Mouse (Mus musculus) embryonic facial prominence, embryonic 10.5 days (tissue): ENCODE measurements around the gene Ncf1. TPM values are rescaled to one million over a fixed set of nuclear protein-coding genes. Genes with fewer than 3 reads are reported as not detected.

Source experiments
- DNase-seq: peaks from one replicate; pipeline ENCODE4 v3.0.0-alpha.2; 2017; ENCODE audit warnings: low spot score
- H3K27ac ChIP-seq: fragments of 300-500 bp; sonication (generic); replicated peaks from 2 replicates; pipeline ENCODE4 v1.5.1; 2016; ENCODE audit warnings: mild to moderate bottlenecking
- H3K27me3 ChIP-seq: fragments of 300-500 bp; sonication (generic); replicated peaks from 2 replicates; pipeline ENCODE4 v1.6.1; 2016; ENCODE audit warnings: low read depth, mild to moderate bottlenecking; ENCODE audit not compliant: poor library complexity, severe bottlenecking
- H3K36me3 ChIP-seq: fragments of 300-500 bp; sonication (generic); replicated peaks from 2 replicates; pipeline ENCODE4 v1.6.1; 2016; ENCODE audit warnings: mild to moderate bottlenecking, moderate library complexity
- H3K4me1 ChIP-seq: fragments of 300-500 bp; sonication (generic); 2 replicates; pipeline ENCODE4 v1.6.1; 2016
- H3K4me3 ChIP-seq: fragments of 300-500 bp; sonication (generic); 2 replicates; pipeline ENCODE4 v1.5.1; 2016; ENCODE audit warnings: mild to moderate bottlenecking, moderate library complexity
- H3K9me3 ChIP-seq: fragments of 300-500 bp; sonication (generic); 2 replicates; pipeline ENCODE4 v1.6.1; 2016; ENCODE audit warnings: mild to moderate bottlenecking
- WGBS: fragments of 180-500 bp; shearing (Covaris S2); methylation state at CpG from one replicate; pipeline ENCODE4 v1.1.7; 2016; 5-methylcytosine and 5-hydroxymethylcytosine counted together
- polyA plus RNA-seq: library from polyadenylated mRNA; unstranded; fragments of >200 nt; fragmentation: Nextera tagmentation; extraction: Ambion mirVana; gene quantifications from 2 replicates; pipeline ENCODE4 v1.2.1, GENCODE M21; 2016

Ncf1 gene
- polyA plus RNA-seq, 1 experiment from 2014 or later = 1.8 TPM

GRCm38 (mm10) chr5:134183880-134184808, 45.3 kb downstream of the Ncf1 start, which contains the start of gene Gtf2ird2:
Gene Gtf2ird2, plus strand, starts transcription at chr5:134184019.
- H3K27ac ChIP-seq = peak within 1 kb of the TSS; percentile 99
- peak within 1 kb of the TSS; percentile 85 for H3K4me3 ChIP-seq
- H3K4me1 ChIP-seq = peaks cover 26% of the 10 kb centered on the region
- peak; percentile 99 for DNase-seq
- WGBS = under 1% methylated on average over 92 of the region's 92 CpGs
- no peaks in the 10 kb centered on the region for H3K27me3 ChIP-seq
- no peaks in the 10 kb centered on the region for H3K9me3 ChIP-seq
- no peaks in the 10 kb centered on the region for H3K36me3 ChIP-seq

DNA sequence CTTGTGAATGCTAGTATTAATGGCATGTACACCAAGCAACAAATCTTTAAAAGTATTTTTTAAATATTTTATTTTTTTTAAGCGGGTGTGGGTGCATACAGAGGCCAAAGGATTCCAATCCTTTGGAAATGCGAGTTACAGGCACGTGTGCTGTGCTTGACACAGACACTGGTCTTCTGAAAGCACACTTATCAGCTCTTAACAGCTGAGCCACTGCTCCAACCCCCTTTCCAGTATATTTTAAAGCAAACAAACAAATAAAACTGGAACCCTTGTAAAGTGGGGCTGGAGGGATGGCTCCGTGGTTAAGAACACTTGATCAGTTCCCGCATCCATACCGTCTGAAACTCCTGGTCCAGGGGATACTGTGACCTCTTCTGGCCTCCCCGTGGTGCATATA, 46.3 kb downstream of the Ncf1 start:
- H3K4me3 ChIP-seq = peak overlapping the region; percentile 85
- DNase-seq = no peak
- no peaks in the 10 kb centered on the region for H3K9me3 ChIP-seq
- WGBS = 58% methylated on average over 7 of the region's 7 CpGs
- no peaks in the 10 kb centered on the region for H3K36me3 ChIP-seq
- no peaks in the 10 kb centered on the region for H3K27me3 ChIP-seq
- H3K4me1 ChIP-seq = peaks cover 26% of the 10 kb centered on the region
- peak overlapping the region; percentile 99 for H3K27ac ChIP-seq

GRCm38 (mm10) chr5:134182735-134183134, 46.7 kb downstream of the Ncf1 start:
- Histone ChIP-seq H3K4me1 (peaks cover 26% of the 10 kb centered on the region), H3K27ac (peak overlapping the region; percentile 99; the same call in 1 of the 2 replicates)

GRCm38 (mm10) chr5:134182172-134182571, 47.3 kb downstream of the Ncf1 start:
- no peak overlapping the region for H3K27ac ChIP-seq
- WGBS = 69% methylated on average over 3 of the region's 3 CpGs
- H3K36me3 ChIP-seq = no peaks in the 10 kb centered on the region
- peak overlapping the region; percentile 21; the same call in 1 of the 2 replicates for H3K4me3 ChIP-seq
- no peaks in the 10 kb centered on the region for H3K9me3 ChIP-seq
- H3K27me3 ChIP-seq = no peaks in the 10 kb centered on the region
- peaks cover 26% of the 10 kb centered on the region for H3K4me1 ChIP-seq
- no peak for DNase-seq

More at GRCm38 (mm10) chr5:134182735-134183134, 46.7 kb downstream of the Ncf1 start:
- no peaks in the 10 kb centered on the region for H3K27me3 ChIP-seq
- H3K9me3 ChIP-seq = no peaks in the 10 kb centered on the region
- WGBS = 81% methylated on average over 4 of the region's 4 CpGs
- no peaks in the 10 kb centered on the region for H3K36me3 ChIP-seq
- no peak for DNase-seq
- H3K4me3 ChIP-seq = peak overlapping the region; percentile 85

- peak; percentile 80 for DNase-seq
- Histone ChIP-seq H3K4me1 (peaks cover 37% of the 10 kb centered on the region), H3K27me3 (no peaks in the 10 kb centered on the region), H3K9me3 (no peaks in the 10 kb centered on the region), H3K4me3 (no peak overlapping the region), H3K36me3 (no peaks in the 10 kb centered on the region), H3K27ac (no peak overlapping the region)
- WGBS = 32% methylated on average over 7 of the region's 7 CpGs
Observed at GRCm38 (mm10) chr5:134179871-134180270, 49.6 kb downstream of the Ncf1 start.

DNA sequence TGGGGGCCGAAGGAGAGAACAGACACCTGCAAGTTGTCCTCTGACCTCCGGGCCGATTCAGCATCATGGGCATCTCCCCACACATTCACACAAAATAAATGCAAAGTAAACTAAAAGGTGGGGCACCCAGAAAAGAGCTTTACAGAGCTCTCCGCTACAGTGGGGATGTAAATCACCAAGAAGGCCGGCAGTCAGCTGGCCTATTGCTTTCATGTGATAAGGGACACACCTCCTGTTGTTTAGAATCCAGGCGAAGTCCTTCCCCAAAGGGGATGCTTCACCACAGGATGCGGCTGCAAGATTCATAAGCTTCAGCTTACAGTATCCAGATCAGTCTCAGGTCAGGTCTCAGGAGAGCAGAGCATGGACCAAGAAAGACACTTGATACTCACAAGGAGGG, 50.9 kb downstream of the Ncf1 start:
- WGBS = 84% methylated on average over 7 of the region's 7 CpGs
- H3K9me3 ChIP-seq = no peaks in the 10 kb centered on the region
- peaks cover 36% of the 10 kb centered on the region for H3K4me1 ChIP-seq
- peaks cover 7% of the 10 kb centered on the region for H3K36me3 ChIP-seq
- DNase-seq = no peak
- H3K27ac ChIP-seq = no peak overlapping the region
- H3K4me3 ChIP-seq = no peak overlapping the region
- no peaks in the 10 kb centered on the region for H3K27me3 ChIP-seq

- H3K9me3 ChIP-seq = no peaks in the 10 kb centered on the region
- no peaks in the 10 kb centered on the region for H3K27me3 ChIP-seq
- H3K27ac ChIP-seq = peak within 1 kb of the TSS; percentile 92
- H3K4me3 ChIP-seq = peak within 1 kb of the TSS; percentile 93
- H3K4me1 ChIP-seq = peaks cover 15% of the 10 kb centered on the region
- DNase-seq = peak; percentile 88
- WGBS = under 1% methylated on average over 72 of the region's 72 CpGs
- H3K36me3 ChIP-seq = peaks cover 22% of the 10 kb centered on the region
Observed at GRCm38 (mm10) chr5:134176169-134176881, 53.1 kb downstream of the Ncf1 start, which contains the start of gene Rcc1l. Gene Rcc1l, minus strand, starts transcription at chr5:134176774.

GRCm38 (mm10) chr5:134175696-134176095, 53.7 kb downstream of the Ncf1 start:
- Histone ChIP-seq H3K36me3 (peaks cover 29% of the 10 kb centered on the region), H3K27me3 (no peaks in the 10 kb centered on the region), H3K4me1 (peaks cover 15% of the 10 kb centered on the region), H3K27ac (peak overlapping the region; percentile 92), H3K9me3 (no peaks in the 10 kb centered on the region), H3K4me3 (peak overlapping the region; percentile 93)
- peak; percentile 49 for DNase-seq
- WGBS = 6% methylated on average over 10 of the region's 10 CpGs

- H3K9me3 ChIP-seq = no peaks in the 10 kb centered on the region
- no peak overlapping the region for H3K27ac ChIP-seq
- no peak overlapping the region for H3K4me3 ChIP-seq
- WGBS = 37% methylated on average over 4 of the region's 4 CpGs
- peak; percentile 56 for DNase-seq
- H3K4me1 ChIP-seq = peaks cover 15% of the 10 kb centered on the region
- H3K27me3 ChIP-seq = no peaks in the 10 kb centered on the region
- H3K36me3 ChIP-seq = peaks cover 50% of the 10 kb centered on the region
Observed at GRCm38 (mm10) chr5:134173206-134173605, 56.2 kb downstream of the Ncf1 start.

DNA sequence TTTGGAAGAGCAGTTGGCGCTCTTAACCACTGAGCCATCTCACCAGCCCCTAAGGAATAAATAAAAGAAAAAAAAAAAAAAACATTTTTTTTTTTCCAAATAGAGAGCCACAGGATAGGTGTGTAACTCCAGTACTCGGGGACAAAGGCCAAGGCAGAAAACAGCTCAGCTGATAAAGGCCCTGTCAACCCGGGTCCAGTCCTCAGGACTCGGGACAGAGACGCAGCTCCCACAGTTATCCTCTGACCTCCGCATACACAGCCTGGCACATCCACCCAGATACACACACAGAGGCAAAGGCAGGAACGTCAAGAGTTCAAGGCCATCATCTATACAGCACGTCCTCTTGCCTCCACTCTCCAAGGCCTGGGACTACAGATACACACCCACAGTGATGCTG, 59.3 kb downstream of the Ncf1 start:
- no peak for DNase-seq
- no peak overlapping the region for H3K4me3 ChIP-seq
- H3K27ac ChIP-seq = no peak overlapping the region
- peaks cover 7% of the 10 kb centered on the region for H3K4me1 ChIP-seq
- 96% methylated on average over 8 of the region's 8 CpGs for WGBS
- no peaks in the 10 kb centered on the region for H3K27me3 ChIP-seq
- no peaks in the 10 kb centered on the region for H3K9me3 ChIP-seq
- peaks cover 80% of the 10 kb centered on the region for H3K36me3 ChIP-seq
